Mouse (Mus musculus) MEL (cell line): Measurements from ENCODE around the gene Gm10300. TPM values are rescaled to one million over a fixed set of nuclear protein-coding genes. Genes with fewer than 3 reads are reported as not detected.

Source experiments
- DNase-seq: peaks from one replicate; pipeline ENCODE4 v3.0.0; 2011; ENCODE audit warnings: low read depth, low spot score
- H3K27ac ChIP-seq: 2 replicates; pipeline ENCODE4 v1.5.1; 2012; ENCODE audit warnings: low read depth, mild to moderate bottlenecking, control low read depth, low read length, moderate library complexity; ENCODE audit not compliant: control insufficient read depth
- H3K27me3 ChIP-seq, 2 experiments: fragments of 150-350 bp in 1 of 2; sonication (generic) in 1 of 2; 2 replicates each; pipeline ENCODE4 v1.6.1; 2012; ENCODE audit warnings: low read length in 2 of 2, mild to moderate bottlenecking in 2 of 2, improper control_type of control experiment in 1 of 2, moderate library complexity in 1 of 2; ENCODE audit not compliant: insufficient read depth in 2 of 2, control insufficient read depth in 1 of 2
- H3K36me3 ChIP-seq, 2 experiments: 2 replicates each; pipeline ENCODE4 v1.6.1; 2012 to 2014; ENCODE audit warnings: low read length in 2 of 2, improper control_type of control experiment in 1 of 2, inconsistent platforms in 1 of 2, mild to moderate bottlenecking in 1 of 2; ENCODE audit not compliant: insufficient read depth in 2 of 2, control insufficient read depth in 1 of 2
- H3K4me1 ChIP-seq, 2 experiments: fragments of 150-350 bp in 1 of 2; sonication (generic) in 1 of 2; 2 replicates each; pipeline ENCODE4 v1.6.1; 2012; ENCODE audit warnings: low read length in 2 of 2, improper control_type of control experiment in 1 of 2, mild to moderate bottlenecking in 1 of 2; ENCODE audit not compliant: insufficient read depth in 2 of 2, control insufficient read depth in 1 of 2
- H3K4me3 ChIP-seq, 2 experiments: fragments of 150-350 bp in 1 of 2; sonication (generic) in 1 of 2; 2 replicates each; pipeline ENCODE4 v1.5.1; 2012; ENCODE audit warnings: low read depth in 2 of 2, low read length in 2 of 2, mild to moderate bottlenecking in 2 of 2, moderate library complexity in 2 of 2, control low read depth in 1 of 2, improper control_type of control experiment in 1 of 2; ENCODE audit not compliant: control insufficient read depth in 1 of 2, insufficient read depth in 1 of 2
- H3K79me2 ChIP-seq: 2 replicates; pipeline ENCODE4 v1.6.1; 2012; ENCODE audit warnings: mild to moderate bottlenecking, low read length, moderate library complexity; ENCODE audit not compliant: control insufficient read depth, poor library complexity, insufficient read depth
- H3K9ac ChIP-seq: 2 replicates; pipeline ENCODE4 v1.6.1; 2012; ENCODE audit warnings: low read depth, mild to moderate bottlenecking, control low read depth, low read length, moderate library complexity; ENCODE audit not compliant: control insufficient read depth, poor library complexity, severe bottlenecking
- H3K9me3 ChIP-seq: fragments of 150-350 bp; sonication (generic); replicated peaks from 2 replicates; pipeline ENCODE4 v1.6.1; 2012; ENCODE audit warnings: mild to moderate bottlenecking, low read length, improper control_type of control experiment, moderate library complexity; ENCODE audit not compliant: insufficient read depth
- CTCF ChIP-seq, 3 experiments: IDR thresholded peaks in 2 of 3; conservative IDR thresholded peaks in 1 of 3; 2 replicates each; pipeline ENCODE4 v1.5.1; 2011 to 2012; ENCODE audit warnings: low read length in 3 of 3, low read depth in 2 of 3, mild to moderate bottlenecking in 2 of 3, improper control_type of control experiment in 1 of 3, inconsistent platforms in 1 of 3, mixed read lengths in 1 of 3, moderate library complexity in 1 of 3; ENCODE audit not compliant: control insufficient read depth in 1 of 3, insufficient read depth in 1 of 3, poor library complexity in 1 of 3, severe bottlenecking in 1 of 3
- ELF1 ChIP-seq: IDR thresholded peaks from 2 replicates; pipeline ENCODE4 v1.6.1; 2014; ENCODE audit warnings: low read depth, mild to moderate bottlenecking, inconsistent platforms, low read length, improper control_type of control experiment, moderate library complexity
- ETS1 ChIP-seq: IDR thresholded peaks from 2 replicates; pipeline ENCODE4 v1.6.1; 2012; ENCODE audit warnings: low read depth, mild to moderate bottlenecking, inconsistent platforms, low read length, improper control_type of control experiment, moderate library complexity
- GABPA ChIP-seq: IDR thresholded peaks from 2 replicates; pipeline ENCODE4 v1.6.1; 2012; ENCODE audit warnings: low read depth, mild to moderate bottlenecking, inconsistent platforms, low read length, improper control_type of control experiment, moderate library complexity
- GATA1 ChIP-seq: IDR thresholded peaks from 2 replicates; pipeline ENCODE4 v1.6.1; 2011; ENCODE audit warnings: low read depth, low read length, improper control_type of control experiment
- JUND ChIP-seq: IDR thresholded peaks from 2 replicates; pipeline ENCODE4 v1.6.1; 2011; ENCODE audit warnings: low read depth, mild to moderate bottlenecking, improper control_type of control experiment, low read length
- KAT2A ChIP-seq: conservative IDR thresholded peaks from 2 replicates; pipeline ENCODE4 v1.6.1; 2012; ENCODE audit warnings: low read depth, low read length, improper control_type of control experiment, inconsistent platforms
- MAFK ChIP-seq: IDR thresholded peaks from 2 replicates; pipeline ENCODE4 v1.6.1; 2011; ENCODE audit warnings: low read depth, mild to moderate bottlenecking, low read length, improper control_type of control experiment, borderline replicate concordance
- MAZ ChIP-seq: IDR thresholded peaks from 2 replicates; pipeline ENCODE4 v1.6.1; 2012; ENCODE audit warnings: low read depth, mild to moderate bottlenecking, inconsistent platforms, low read length, improper control_type of control experiment
- MEF2A ChIP-seq: IDR thresholded peaks from 2 replicates; pipeline ENCODE4 v1.6.1; 2014; ENCODE audit warnings: low read depth, mild to moderate bottlenecking, inconsistent platforms, low read length, improper control_type of control experiment; ENCODE audit not compliant: poor library complexity, insufficient replicate concordance, severe bottlenecking; ENCODE audit errors: extremely low read depth
- MYB ChIP-seq: IDR thresholded peaks from 2 replicates; pipeline ENCODE4 v1.6.1; 2011; ENCODE audit warnings: mild to moderate bottlenecking, low read depth, low read length, improper control_type of control experiment
- NELFE ChIP-seq: IDR thresholded peaks from 2 replicates; pipeline ENCODE4 v1.6.1; 2011; ENCODE audit warnings: low read depth, low read length, improper control_type of control experiment
- POLR2A ChIP-seq, 2 experiments: IDR thresholded peaks; 2 replicates each; pipeline ENCODE4 v1.6.1; 2011 to 2012; ENCODE audit warnings: low read length in 2 of 2, mild to moderate bottlenecking in 2 of 2, control low read depth in 1 of 2, improper control_type of control experiment in 1 of 2, low read depth in 1 of 2, moderate library complexity in 1 of 2; ENCODE audit not compliant: control insufficient read depth in 1 of 2, insufficient read depth in 1 of 2, poor library complexity in 1 of 2
- RAD21 ChIP-seq: IDR thresholded peaks from 2 replicates; pipeline ENCODE4 v1.6.1; 2011; ENCODE audit warnings: mild to moderate bottlenecking, low read depth, low read length, improper control_type of control experiment
- SIN3A ChIP-seq: IDR thresholded peaks from 2 replicates; pipeline ENCODE4 v1.6.1; 2012; ENCODE audit warnings: low read length, improper control_type of control experiment, inconsistent platforms
- SMC3 ChIP-seq: IDR thresholded peaks from 2 replicates; pipeline ENCODE4 v1.6.1; 2011; ENCODE audit warnings: low read depth, low read length, improper control_type of control experiment
- TCF12 ChIP-seq: IDR thresholded peaks from 2 replicates; pipeline ENCODE4 v1.6.1; 2014; ENCODE audit warnings: low read depth, mild to moderate bottlenecking, inconsistent platforms, low read length, improper control_type of control experiment, moderate library complexity
- USF2 ChIP-seq, 2 experiments: IDR thresholded peaks; 2 replicates each; pipeline ENCODE4 v1.6.1; 2011 to 2012; ENCODE audit warnings: improper control_type of control experiment in 2 of 2, low read length in 2 of 2, borderline replicate concordance in 1 of 2, inconsistent platforms in 1 of 2, low read depth in 1 of 2, mild to moderate bottlenecking in 1 of 2; ENCODE audit not compliant: insufficient read depth in 1 of 2
- ZKSCAN1 ChIP-seq: IDR thresholded peaks from 2 replicates; pipeline ENCODE4 v1.6.1; 2012; ENCODE audit warnings: low read depth, mild to moderate bottlenecking, inconsistent platforms, low read length, improper control_type of control experiment, moderate library complexity
- ZMIZ1 ChIP-seq: IDR thresholded peaks from 2 replicates; pipeline ENCODE4 v1.6.1; 2012; ENCODE audit warnings: low read depth, mild to moderate bottlenecking, inconsistent platforms, low read length, improper control_type of control experiment, moderate library complexity
- polyA plus RNA-seq, 2 experiments: library from polyadenylated mRNA; stranded (reverse) in 1 of 2; unstranded in 1 of 2; fragments of >175 nt in 1 of 2; fragments of >200 nt in 1 of 2; gene quantifications; 2 replicates each; pipeline versions ENCODE4 v1.2.1 to v1.2.4; 2012; ENCODE audit warnings: low replicate concordance in 2 of 2, low read depth in 1 of 2; ENCODE audit not compliant: insufficient read length in 2 of 2, insufficient read depth in 1 of 2, missing spikeins in 1 of 2
- total RNA-seq: library from RNA; depleted of rRNA; stranded (reverse); fragments of 300-350 nt; gene quantifications from 2 replicates; pipeline ENCODE4 v1.2.3, GENCODE M21; 2012; rRNA removed

The Gm10300 gene
- total and polyA plus RNA-seq, 3 experiments: 0.18 to 0.46 TPM; not detected in 1

- Histone ChIP-seq H3K9ac (no peak overlapping the region), H3K4me3 (no peak overlapping the region), H3K4me1 (no peaks in the 10 kb centered on the region), H3K9me3 (no peaks in the 10 kb centered on the region), H3K79me2 (no peaks in the 10 kb centered on the region), H3K27ac (no peak overlapping the region), H3K36me3 (no peaks in the 10 kb centered on the region), H3K27me3 (peaks cover 6% of the 10 kb centered on the region in 2 experiments)
- no peak for DNase-seq
- TF ChIP-seq KAT2A: no peak
- no peak for TF ChIP-seq TCF12
- no peak for TF ChIP-seq MYB
- no peak for TF ChIP-seq USF2 (IDR thresholded peaks at IDR 0.05; ENCODE audit: borderline replicate concordance in 1 of 2, insufficient read depth in 1 of 2, low read depth in 1 of 2, low read length in 2 of 2)
- no peak for TF ChIP-seq POLR2A (IDR thresholded peaks at IDR 0.05; ENCODE audit: control insufficient read depth in 1 of 2, insufficient read depth in 1 of 2, low read depth in 1 of 2, low read length in 2 of 2, poor library complexity in 1 of 2)
- TF ChIP-seq GABPA: no peak
- no peak for TF ChIP-seq GATA1
- no peak for TF ChIP-seq SMC3
- TF ChIP-seq ETS1: no peak
- TF ChIP-seq MEF2A: no peak
- no peak for TF ChIP-seq CTCF (IDR thresholded peaks at IDR 0.05 in 2 of 3, conservative IDR thresholded peaks at IDR 0.05 in 1 of 3; ENCODE audit: control insufficient read depth in 1 of 3, insufficient read depth in 1 of 3, low read depth in 2 of 3, low read length in 3 of 3, poor library complexity in 1 of 3, severe bottlenecking in 1 of 3)
- no peak for TF ChIP-seq JUND
- no peak for TF ChIP-seq ZKSCAN1
- TF ChIP-seq ELF1: no peak
- TF ChIP-seq RAD21: no peak
- no peak for TF ChIP-seq MAFK
- no peak for TF ChIP-seq MAZ
- no peak for TF ChIP-seq NELFE
- TF ChIP-seq SIN3A: no peak
- no peak for TF ChIP-seq ZMIZ1
Measured at GRCm38 (mm10) chr4:132123166-132123565, 48.7 kb downstream of the Gm10300 start.

Other genes with a start within 250 kb of the Gm10300 start
- 3.1 and 3.4 TPM in 2 replicates for gene Ptpru, start 236.4 kb upstream of the Gm10300 start, total RNA-seq
- 1 to 10 TPM in 1 of 2 experiments, not detected in 1; 6.8 TPM for gene Ptpru, start 236.4 kb upstream of the Gm10300 start, polyA plus RNA-seq
- gene Mecr, start 231.2 kb upstream of the Gm10300 start, total RNA-seq: 71.5 and 92.1 TPM in 2 replicates
- 100 to 1,000 TPM in 1 of 2 experiments, not detected in 1; 137 TPM for gene Mecr, start 231.2 kb upstream of the Gm10300 start, polyA plus RNA-seq
- gene Srsf4, start 201.1 kb upstream of the Gm10300 start, total RNA-seq: 53.7 and 60.2 TPM in 2 replicates
- gene Srsf4, start 201.1 kb upstream of the Gm10300 start, polyA plus RNA-seq: 100 to 1,000 TPM in 1 of 2 experiments, not detected in 1; 163 TPM
- gene Tmem200b, start 152.9 kb upstream of the Gm10300 start, total RNA-seq: not detected in 2 replicates
- gene Tmem200b, start 152.9 kb upstream of the Gm10300 start, polyA plus RNA-seq: not detected
- 36.5 and 41.9 TPM in 2 replicates for gene Epb41, start 624 bp downstream of the Gm10300 start, total RNA-seq
- gene Epb41, start 624 bp downstream of the Gm10300 start, polyA plus RNA-seq: 100 to 1,000 TPM in 1 of 2 experiments, 10 to 100 TPM in 1; 44.3 to 115 TPM
- gene Oprd1, start 69.8 kb downstream of the Gm10300 start, total RNA-seq: not detected in 2 replicates
- under 1 TPM in 1 of 2 experiments, not detected in 1; 0.01 TPM for gene Oprd1, start 69.8 kb downstream of the Gm10300 start, polyA plus RNA-seq
- 78.2 and 80.4 TPM in 2 replicates for gene Ythdf2, start 137.6 kb downstream of the Gm10300 start, total RNA-seq
- gene Ythdf2, start 137.6 kb downstream of the Gm10300 start, polyA plus RNA-seq: 100 to 1,000 TPM; 103 to 979 TPM
- 9.9 and 12.0 TPM in 2 replicates for gene Gmeb1, start 186.9 kb downstream of the Gm10300 start, total RNA-seq
- 10 to 100 TPM in 1 of 2 experiments, not detected in 1; 29.6 TPM for gene Gmeb1, start 186.9 kb downstream of the Gm10300 start, polyA plus RNA-seq
- 56.7 and 62.6 TPM in 2 replicates for gene Taf12, start 199.7 kb downstream of the Gm10300 start, total RNA-seq
- 10 to 100 TPM in 1 of 2 experiments, not detected in 1; 76.4 TPM for gene Taf12, start 199.7 kb downstream of the Gm10300 start, polyA plus RNA-seq
- gene Rab42, start 228.7 kb downstream of the Gm10300 start, total RNA-seq: 0.52 and 0.85 TPM in 2 replicates
- under 1 TPM in 1 of 2 experiments, not detected in 1; 0.40 TPM for gene Rab42, start 228.7 kb downstream of the Gm10300 start, polyA plus RNA-seq